Mouse (Mus musculus) MEL (cell line): ENCODE measurements around the gene Hes2.

ENCODE experiments used
- BHLHE40 ChIP-seq: IDR thresholded peaks from 2 replicates; pipeline ENCODE4 v1.6.1; 2012; ENCODE audit warnings: low read depth, mild to moderate bottlenecking, inconsistent platforms, low read length, improper control_type of control experiment, borderline replicate concordance
- CHD2 ChIP-seq: IDR thresholded peaks from 2 replicates; pipeline ENCODE4 v1.6.1; 2011; ENCODE audit warnings: low read length, improper control_type of control experiment
- CTCF ChIP-seq, 3 experiments: IDR thresholded peaks in 2 of 3; conservative IDR thresholded peaks in 1 of 3; 2 replicates each; pipeline ENCODE4 v1.5.1; 2011 to 2012; ENCODE audit warnings: low read length in 3 of 3, low read depth in 2 of 3, mild to moderate bottlenecking in 2 of 3, improper control_type of control experiment in 1 of 3, inconsistent platforms in 1 of 3, mixed read lengths in 1 of 3, moderate library complexity in 1 of 3; ENCODE audit not compliant: control insufficient read depth in 1 of 3, insufficient read depth in 1 of 3, poor library complexity in 1 of 3, severe bottlenecking in 1 of 3
- E2F4 ChIP-seq: IDR thresholded peaks from 2 replicates; pipeline ENCODE4 v1.6.1; 2011; ENCODE audit warnings: low read depth, low read length, improper control_type of control experiment, borderline replicate concordance
- ELF1 ChIP-seq: IDR thresholded peaks from 2 replicates; pipeline ENCODE4 v1.6.1; 2014; ENCODE audit warnings: low read depth, mild to moderate bottlenecking, inconsistent platforms, low read length, improper control_type of control experiment, moderate library complexity
- EP300 ChIP-seq, 2 experiments: IDR thresholded peaks; 2 replicates each; pipeline ENCODE4 v1.6.1; 2011; ENCODE audit warnings: improper control_type of control experiment in 2 of 2, low read length in 2 of 2, low read depth in 1 of 2, mild to moderate bottlenecking in 1 of 2
- GATA1 ChIP-seq: IDR thresholded peaks from 2 replicates; pipeline ENCODE4 v1.6.1; 2011; ENCODE audit warnings: low read depth, low read length, improper control_type of control experiment
- MAFK ChIP-seq: IDR thresholded peaks from 2 replicates; pipeline ENCODE4 v1.6.1; 2011; ENCODE audit warnings: low read depth, mild to moderate bottlenecking, low read length, improper control_type of control experiment, borderline replicate concordance
- POLR2A ChIP-seq, 2 experiments: IDR thresholded peaks; 2 replicates each; pipeline ENCODE4 v1.6.1; 2011 to 2012; ENCODE audit warnings: low read length in 2 of 2, mild to moderate bottlenecking in 2 of 2, control low read depth in 1 of 2, improper control_type of control experiment in 1 of 2, low read depth in 1 of 2, moderate library complexity in 1 of 2; ENCODE audit not compliant: control insufficient read depth in 1 of 2, insufficient read depth in 1 of 2, poor library complexity in 1 of 2
- SIN3A ChIP-seq: IDR thresholded peaks from 2 replicates; pipeline ENCODE4 v1.6.1; 2012; ENCODE audit warnings: low read length, improper control_type of control experiment, inconsistent platforms
- TAL1 ChIP-seq: IDR thresholded peaks from 2 replicates; pipeline ENCODE4 v1.6.1; 2012; ENCODE audit warnings: mild to moderate bottlenecking, inconsistent platforms, low read length, moderate library complexity, mixed read lengths
- TCF12 ChIP-seq: IDR thresholded peaks from 2 replicates; pipeline ENCODE4 v1.6.1; 2014; ENCODE audit warnings: low read depth, mild to moderate bottlenecking, inconsistent platforms, low read length, improper control_type of control experiment, moderate library complexity

DNA sequence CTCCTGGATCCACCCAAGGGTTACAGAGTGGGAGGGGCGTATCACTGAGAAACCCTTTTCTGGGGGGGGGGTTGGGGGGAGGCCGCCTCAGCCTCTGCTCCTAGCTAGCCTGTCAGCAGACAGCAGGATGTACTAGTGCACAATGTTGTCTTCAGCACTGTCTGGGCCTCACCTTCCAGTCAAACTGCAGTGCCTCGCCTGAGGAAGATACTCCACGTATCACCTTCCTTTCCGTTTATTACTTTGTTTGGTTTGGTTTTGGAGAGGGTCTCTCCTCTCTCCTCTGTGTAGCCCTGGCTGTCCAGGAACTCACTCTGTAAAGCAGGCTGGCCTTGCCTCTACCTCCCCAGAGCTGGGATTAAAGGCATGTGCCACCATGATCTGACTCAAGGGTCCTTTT is 25.5 kb upstream of the Hes2 start:
- TF ChIP-seq EP300 (IDR thresholded peaks at IDR 0.05; ENCODE audit: low read depth in 1 of 2, low read length in 2 of 2), result no peak
- TF ChIP-seq E2F4, result no peak
- TF ChIP-seq GATA1, result no peak
- TF ChIP-seq BHLHE40, result no peak
- TF ChIP-seq CHD2, result no peak
- no peak for TF ChIP-seq CTCF (IDR thresholded peaks at IDR 0.05 in 2 of 3, conservative IDR thresholded peaks at IDR 0.05 in 1 of 3; ENCODE audit: control insufficient read depth in 1 of 3, insufficient read depth in 1 of 3, low read depth in 2 of 3, low read length in 3 of 3, poor library complexity in 1 of 3, severe bottlenecking in 1 of 3)
- no peak for TF ChIP-seq SIN3A
- TF ChIP-seq MAFK, result no peak
- TF ChIP-seq TCF12, result no peak
- no peak for TF ChIP-seq TAL1
- TF ChIP-seq POLR2A (IDR thresholded peaks at IDR 0.05; ENCODE audit: control insufficient read depth in 1 of 2, insufficient read depth in 1 of 2, low read depth in 1 of 2, low read length in 2 of 2, poor library complexity in 1 of 2), result no peak
- TF ChIP-seq ELF1, result no peak
